Comparison of ENCODE assay signal across 24 mouse cellular contexts in the genomic region with DNA sequence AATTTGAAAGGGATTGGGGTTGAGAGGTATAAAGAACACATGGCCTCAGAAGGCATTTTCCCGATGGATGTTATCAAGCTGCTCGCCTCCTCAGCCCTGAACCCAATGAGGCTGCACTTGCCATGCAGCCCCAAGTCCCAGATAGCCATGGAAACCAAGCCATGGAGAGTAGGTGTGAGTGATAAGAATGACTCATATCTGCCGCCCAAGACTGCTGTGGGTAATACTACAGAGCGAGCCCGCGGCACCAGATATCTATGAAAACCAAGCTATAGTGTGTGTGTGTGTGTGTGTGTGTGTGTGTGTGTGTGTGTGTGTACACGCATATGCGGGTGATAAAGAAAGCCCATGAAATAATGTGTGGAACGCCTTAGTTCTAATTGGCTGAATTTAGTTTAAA. TPM values are rescaled to one million over a fixed set of nuclear protein-coding genes. Genes with fewer than 3 reads are reported as not detected.
DNase-seq lines count a peak whose midpoint lies in the region; ATAC-seq lines count a peak whose summit lies in the region.
"Had no signal": no experiment of that assay in that cellular context is flagged by ENCODE, and none has a peak within 500 bp of the region (broad histone marks: within the 10 kb centered on the region; RNA-seq: fewer than 3 reads in every experiment).

No protein-coding gene starts in this region.

- no peak overlapping the region for H3K9ac ChIP-seq in liver, embryonic 13.5 days
- no peak overlapping the region for H3K9ac ChIP-seq in hindbrain, embryonic 16.5 days (ENCODE audit: low read depth, low read length)
- H3K9ac ChIP-seq: neural tube, embryonic 15.5 days had no signal

- intact Hi-C loops in gastrocnemius, postnatal 14 days (cut with DNase I; ENCODE audit: low total_unique reads) = no loop called here

- H3K4me1 ChIP-seq in liver, embryonic 13.5 days (replicated peaks) = peaks cover 19% of the 10 kb centered on the region; the same call in 1 of the 2 replicates
- H3K4me1 ChIP-seq in hindbrain, embryonic 16.5 days (ENCODE audit: control insufficient read depth, insufficient read depth, low read depth, low read length) = no peaks in the 10 kb centered on the region
- H3K4me1 ChIP-seq: neural tube, embryonic 15.5 days had no signal

- WGBS in liver, embryonic 13.5 days (ENCODE audit: insufficient replicate concordance) = 34% methylated on average over 9 of the region's 9 CpGs
- WGBS in hindbrain, embryonic 16.5 days = 97% methylated on average over 9 of the region's 9 CpGs

- peak; percentile 93 for ATAC-seq in liver, embryonic 13.5 days (ENCODE audit: low read depth)
- no peak for ATAC-seq in CD4-positive, CD25-positive, alpha-beta regulatory T cell, adult 4 months
- no peak for ATAC-seq in hindbrain, embryonic 16.5 days
- ATAC-seq: midbrain, embryonic 16.5 days had no signal

- no peak overlapping the region for H3K4me2 ChIP-seq in liver, embryonic 13.5 days
- H3K4me2 ChIP-seq in hindbrain, embryonic 16.5 days (ENCODE audit: low read length) = no peak overlapping the region
- H3K4me2 ChIP-seq: neural tube, embryonic 15.5 days had no signal

- H3K4me3 ChIP-seq in liver, embryonic 13.5 days (replicated peaks) = no peak overlapping the region
- no peak overlapping the region for H3K4me3 ChIP-seq in hindbrain, embryonic 16.5 days (ENCODE audit: low read length)
- H3K4me3 ChIP-seq: neural tube, embryonic 15.5 days had no signal

- H3K9me3 ChIP-seq in liver, embryonic 13.5 days (replicated peaks) = no peaks in the 10 kb centered on the region
- no peaks in the 10 kb centered on the region for H3K9me3 ChIP-seq in hindbrain, embryonic 16.5 days (ENCODE audit: control insufficient read depth, low read length)
- H3K9me3 ChIP-seq: neural tube, embryonic 15.5 days had no signal

- H3K27ac ChIP-seq in liver, embryonic 13.5 days = no peak overlapping the region
- H3K27ac ChIP-seq in hindbrain, embryonic 16.5 days (ENCODE audit: low read depth, low read length) = no peak overlapping the region
- H3K27ac ChIP-seq: neural tube, embryonic 15.5 days had no signal

- H3K27me3 ChIP-seq in liver, embryonic 13.5 days = no peaks in the 10 kb centered on the region
- H3K27me3 ChIP-seq in hindbrain, embryonic 16.5 days (replicated peaks; ENCODE audit: control insufficient read depth, insufficient read depth, low read length) = no peaks in the 10 kb centered on the region
- H3K27me3 ChIP-seq: neural tube, embryonic 15.5 days had no signal

- H3K36me3 ChIP-seq in liver, embryonic 13.5 days = no peaks in the 10 kb centered on the region
- no peaks in the 10 kb centered on the region for H3K36me3 ChIP-seq in hindbrain, embryonic 16.5 days (ENCODE audit: control insufficient read depth, insufficient read depth, low read length)
- H3K36me3 ChIP-seq: neural tube, embryonic 15.5 days had no signal

- peak; percentile 5 to 10 for DNase-seq in right cerebral cortex, adult 2 months (ENCODE audit: low spot score in 2 of 2)
- DNase-seq in right cerebral cortex, postnatal 25 days = no peak
- DNase-seq in ZHBTc4 (ENCODE audit: low read depth, low spot score) = peak; percentile 3
- DNase-seq in liver, embryonic 13.5 days = peak; percentile 15
- DNase-seq in gastrocnemius, postnatal 14 days = no peak
- DNase-seq: kidney, adult 8-10 months; kidney, postnatal 36 days; layer of hippocampus, adult 9-11 months; lung, adult 2 months; thymus, postnatal 14 days had no signal

RNA-seq across cellular contexts. Expression of gene Serpinb7, which starts 14.9 kb away (rescaled TPM):
- polyA plus RNA-seq in liver, embryonic 13.5 days (2015; fragmentation: Nextera tagmentation; extraction: Ambion mirVana) = 0.06 TPM in 1 of 2 replicates, not detected in the other
- not detected for polyA plus RNA-seq in CD4-positive, CD25-positive, alpha-beta regulatory T cell, adult 4 months (2017; shearing (Covaris generic))
- total RNA-seq in gastrocnemius, postnatal 14 days (2021) = not detected
- 0.16 TPM in 1 of 2 replicates, not detected in the other for polyA plus RNA-seq in hindbrain, embryonic 16.5 days (2015; fragmentation: Nextera tagmentation; extraction: Ambion mirVana)
- total RNA-seq: adrenal gland, adult 18-20 months; ES-E14; gastrocnemius, postnatal 4 days; left cerebral cortex, adult 8-10 months had no signal
- polyA plus RNA-seq: forebrain, embryonic 11.5 days; heart, postnatal 0 days; hindbrain, embryonic 11.5 days; intestine, embryonic 14.5 days; limb, embryonic 11.5 days; midbrain, embryonic 16.5 days had no signal

RNA-seq across cellular contexts. Expression of gene Serpinb11, which starts 23.5 kb away (rescaled TPM):
- polyA plus RNA-seq in liver, embryonic 13.5 days (2015; fragmentation: Nextera tagmentation; extraction: Ambion mirVana) = not detected in 2 replicates
- polyA plus RNA-seq in CD4-positive, CD25-positive, alpha-beta regulatory T cell, adult 4 months (2017; shearing (Covaris generic)) = not detected
- total RNA-seq in gastrocnemius, postnatal 14 days (2021) = not detected
- polyA plus RNA-seq in hindbrain, embryonic 16.5 days (2015; fragmentation: Nextera tagmentation; extraction: Ambion mirVana) = 0.08 TPM in 1 of 2 replicates, not detected in the other
- total RNA-seq: adrenal gland, adult 18-20 months; ES-E14; gastrocnemius, postnatal 4 days; left cerebral cortex, adult 8-10 months had no signal
- polyA plus RNA-seq: forebrain, embryonic 11.5 days; frontal cortex, adult 2 months; heart, postnatal 0 days; intestine, embryonic 14.5 days; limb, embryonic 11.5 days; midbrain, embryonic 16.5 days; neural tube, embryonic 15.5 days had no signal

Comparison
In these comparisons a context has a peak if more than half of its experiments do, and no peak if none do; other contexts are left out.
1. DNase-seq: peak in right cerebral cortex, adult 2 months (2 of 2), ZHBTc4 (single experiment) and liver, embryonic 13.5 days (single experiment); none in right cerebral cortex, postnatal 25 days (single experiment) and gastrocnemius, postnatal 14 days (single experiment).